Mouse (Mus musculus) embryonic facial prominence, embryonic 15.5 days (tissue): ENCODE data around the gene Tet2. TPM values are rescaled to one million over a fixed set of nuclear protein-coding genes. Genes with fewer than 3 reads are reported as not detected.

ENCODE experiments used
- ATAC-seq: fragments of 200-750 bp; cut with Nextera tagmentation; 2 replicates; pipeline ENCODE4 v1.8.0; 2017; ENCODE audit warnings: low read depth, moderate TSS enrichment; ENCODE audit not compliant: insufficient number of reproducible peaks, low FRiP score, low TSS enrichment
- H3K27ac ChIP-seq: fragments of 300-500 bp; sonication (generic); replicated peaks from 2 replicates; pipeline ENCODE4 v1.5.1; 2015; ENCODE audit warnings: mild to moderate bottlenecking, inconsistent platforms
- H3K27me3 ChIP-seq: fragments of 300-500 bp; sonication (generic); 2 replicates; pipeline ENCODE4 v1.6.1; 2015; ENCODE audit warnings: inconsistent platforms
- H3K36me3 ChIP-seq: fragments of 300-500 bp; sonication (generic); 2 replicates; pipeline ENCODE4 v1.6.1; 2015; ENCODE audit warnings: mild to moderate bottlenecking, inconsistent platforms
- H3K4me1 ChIP-seq: fragments of 300-500 bp; sonication (generic); 2 replicates; pipeline ENCODE4 v1.6.1; 2015; ENCODE audit warnings: inconsistent platforms
- H3K4me2 ChIP-seq: fragments of 300-500 bp; sonication (generic); replicated peaks from 2 replicates; pipeline ENCODE4 v1.6.1; 2015; ENCODE audit warnings: mild to moderate bottlenecking, inconsistent platforms
- H3K4me3 ChIP-seq: fragments of 300-500 bp; sonication (generic); replicated peaks from 2 replicates; pipeline ENCODE4 v1.5.1; 2015; ENCODE audit warnings: mild to moderate bottlenecking, inconsistent platforms
- H3K9ac ChIP-seq: fragments of 300-500 bp; sonication (generic); 2 replicates; pipeline ENCODE4 v1.6.1; 2015; ENCODE audit warnings: inconsistent platforms
- H3K9me3 ChIP-seq: fragments of 300-500 bp; sonication (generic); replicated peaks from 2 replicates; pipeline ENCODE4 v1.6.1; 2016; ENCODE audit warnings: inconsistent platforms
- WGBS: fragments of 180-500 bp; shearing (Covaris S2); methylation state at CpG from one replicate; pipeline ENCODE4 v1.1.7; 2015; 5-methylcytosine and 5-hydroxymethylcytosine counted together
- polyA plus RNA-seq: library from polyadenylated mRNA; unstranded; fragments of >200 nt; fragmentation: Nextera tagmentation; extraction: Ambion mirVana; gene quantifications from 2 replicates; pipeline ENCODE4 v1.2.1, GENCODE M21; 2015

The Tet2 gene
- polyA plus RNA-seq, 1 experiment from 2014 or later, result 18.4 TPM

GRCm38 (mm10) chr3:133517406-133517805, 27.5 kb downstream of the Tet2 start:
- Histone ChIP-seq H3K9me3 (no peaks in the 10 kb centered on the region), H3K4me2 (no peak overlapping the region), H3K36me3 (peaks cover 19% of the 10 kb centered on the region; the same call in 1 of the 2 replicates), H3K9ac (no peak overlapping the region), H3K4me3 (no peak overlapping the region), H3K27ac (no peak overlapping the region), H3K27me3 (no peaks in the 10 kb centered on the region), H3K4me1 (peaks cover 4% of the 10 kb centered on the region; the same call in 1 of the 2 replicates)
- 91% methylated on average over 6 of the region's 6 CpGs for WGBS
- ATAC-seq, result no peak

GRCm38 (mm10) chr3:133516137-133516536, 28.8 kb downstream of the Tet2 start:
- peaks cover 4% of the 10 kb centered on the region; the same call in 1 of the 2 replicates for H3K4me1 ChIP-seq
- 62% methylated on average over 6 of the region's 6 CpGs for WGBS
- H3K27me3 ChIP-seq, result no peaks in the 10 kb centered on the region
- H3K4me2 ChIP-seq, result no peak overlapping the region
- no peak for ATAC-seq
- peaks cover 19% of the 10 kb centered on the region; the same call in 1 of the 2 replicates for H3K36me3 ChIP-seq
- no peaks in the 10 kb centered on the region for H3K9me3 ChIP-seq
- no peak overlapping the region for H3K9ac ChIP-seq
- no peak overlapping the region for H3K4me3 ChIP-seq
- no peak overlapping the region for H3K27ac ChIP-seq

- peaks cover 4% of the 10 kb centered on the region; the same call in 1 of the 2 replicates for H3K4me1 ChIP-seq
- H3K27me3 ChIP-seq, result no peaks in the 10 kb centered on the region
- H3K9ac ChIP-seq, result no peak overlapping the region
- WGBS, result 88% methylated on average over 8 of the region's 8 CpGs
- no peak overlapping the region for H3K4me2 ChIP-seq
- H3K36me3 ChIP-seq, result peaks cover 19% of the 10 kb centered on the region; the same call in 1 of the 2 replicates
- ATAC-seq, result no peak
- H3K9me3 ChIP-seq, result no peaks in the 10 kb centered on the region
- H3K4me3 ChIP-seq, result no peak overlapping the region
- H3K27ac ChIP-seq, result no peak overlapping the region
These were observed 29.6 kb downstream of the Tet2 start for GRCm38 (mm10) chr3:133515204-133515969.

GRCm38 (mm10) chr3:133514290-133514689, 30.6 kb downstream of the Tet2 start:
- Histone ChIP-seq H3K27ac (no peak overlapping the region), H3K9ac (no peak overlapping the region), H3K27me3 (no peaks in the 10 kb centered on the region), H3K4me3 (no peak overlapping the region), H3K36me3 (peaks cover 22% of the 10 kb centered on the region), H3K4me1 (peaks cover 4% of the 10 kb centered on the region; the same call in 1 of the 2 replicates), H3K4me2 (no peak overlapping the region), H3K9me3 (no peaks in the 10 kb centered on the region)
- no peak for ATAC-seq
- WGBS, result 94% methylated on average over 12 of the region's 12 CpGs

GRCm38 (mm10) chr3:133513475-133513874, 31.5 kb downstream of the Tet2 start:
- Histone ChIP-seq H3K4me3 (no peak overlapping the region), H3K9ac (no peak overlapping the region), H3K4me1 (peaks cover 4% of the 10 kb centered on the region; the same call in 1 of the 2 replicates), H3K4me2 (no peak overlapping the region), H3K27ac (no peak overlapping the region), H3K36me3 (peaks cover 22% of the 10 kb centered on the region), H3K27me3 (no peaks in the 10 kb centered on the region), H3K9me3 (no peaks in the 10 kb centered on the region)
- no peak for ATAC-seq
- WGBS, result 86% methylated on average over 7 of the region's 7 CpGs

- no peaks in the 10 kb centered on the region for H3K4me1 ChIP-seq
- H3K9ac ChIP-seq, result no peak overlapping the region
- no peak overlapping the region for H3K4me3 ChIP-seq
- H3K27me3 ChIP-seq, result no peaks in the 10 kb centered on the region
- H3K4me2 ChIP-seq, result no peak overlapping the region
- WGBS, result 83% methylated on average over 4 of the region's 4 CpGs
- no peak for ATAC-seq
- no peaks in the 10 kb centered on the region for H3K9me3 ChIP-seq
- no peak overlapping the region for H3K27ac ChIP-seq
- H3K36me3 ChIP-seq, result peaks cover 27% of the 10 kb centered on the region
These were observed 34.6 kb downstream of the Tet2 start for GRCm38 (mm10) chr3:133510368-133510767.

GRCm38 (mm10) chr3:133509796-133510195, 35.1 kb downstream of the Tet2 start:
- Histone ChIP-seq H3K4me1 (no peaks in the 10 kb centered on the region), H3K4me2 (no peak overlapping the region), H3K9me3 (no peaks in the 10 kb centered on the region), H3K27ac (no peak overlapping the region), H3K9ac (no peak overlapping the region), H3K36me3 (peaks cover 27% of the 10 kb centered on the region), H3K27me3 (no peaks in the 10 kb centered on the region), H3K4me3 (no peak overlapping the region)
- 88% methylated on average over 2 of the region's 2 CpGs for WGBS
- no peak for ATAC-seq

GRCm38 (mm10) chr3:133508881-133509280, 36.1 kb downstream of the Tet2 start:
- Histone ChIP-seq H3K4me2 (no peak overlapping the region), H3K9me3 (no peaks in the 10 kb centered on the region), H3K36me3 (peaks cover 24% of the 10 kb centered on the region), H3K4me1 (no peaks in the 10 kb centered on the region), H3K9ac (no peak overlapping the region), H3K27me3 (no peaks in the 10 kb centered on the region), H3K4me3 (no peak overlapping the region), H3K27ac (no peak overlapping the region)
- no peak for ATAC-seq
- WGBS, result 82% methylated on average over 3 of the region's 3 CpGs

- H3K36me3 ChIP-seq, result peaks cover 11% of the 10 kb centered on the region
- no peaks in the 10 kb centered on the region for H3K9me3 ChIP-seq
- no peak overlapping the region for H3K9ac ChIP-seq
- no peak overlapping the region for H3K4me3 ChIP-seq
- no peak overlapping the region for H3K27ac ChIP-seq
- H3K4me2 ChIP-seq, result no peak overlapping the region
- no peak for ATAC-seq
- no peaks in the 10 kb centered on the region for H3K27me3 ChIP-seq
- WGBS, result 79% methylated on average over 9 of the region's 9 CpGs
- no peaks in the 10 kb centered on the region for H3K4me1 ChIP-seq
These were observed 38.5 kb downstream of the Tet2 start for GRCm38 (mm10) chr3:133506289-133506954.

- no peak overlapping the region for H3K4me3 ChIP-seq
- no peak for ATAC-seq
- 71% methylated on average over 7 of the region's 7 CpGs for WGBS
- no peak overlapping the region for H3K4me2 ChIP-seq
- H3K36me3 ChIP-seq, result no peaks in the 10 kb centered on the region
- no peaks in the 10 kb centered on the region for H3K4me1 ChIP-seq
- H3K27me3 ChIP-seq, result no peaks in the 10 kb centered on the region
- H3K9ac ChIP-seq, result no peak overlapping the region
- no peak overlapping the region for H3K27ac ChIP-seq
- H3K9me3 ChIP-seq, result no peaks in the 10 kb centered on the region
These were observed 48.0 kb downstream of the Tet2 start for GRCm38 (mm10) chr3:133496953-133497352.

- 78% methylated on average over 2 of the region's 2 CpGs for WGBS
These were observed 53.6 kb downstream of the Tet2 start for GRCm38 (mm10) chr3:133491370-133491769.

More at GRCm38 (mm10) chr3:133491370-133491769, 53.6 kb downstream of the Tet2 start:
- no peak overlapping the region for H3K27ac ChIP-seq
- no peaks in the 10 kb centered on the region for H3K4me1 ChIP-seq
- H3K27me3 ChIP-seq, result no peaks in the 10 kb centered on the region
- peaks cover 27% of the 10 kb centered on the region for H3K36me3 ChIP-seq
- H3K9ac ChIP-seq, result no peak overlapping the region
- no peaks in the 10 kb centered on the region for H3K9me3 ChIP-seq
- no peak overlapping the region for H3K4me2 ChIP-seq
- no peak overlapping the region for H3K4me3 ChIP-seq
- no peak for ATAC-seq
